Mouse (Mus musculus) megakaryocyte-erythroid progenitor cell, adult 5-6 weeks (primary cell): ENCODE results near the gene Zfp184. TPM values are rescaled to one million over a fixed set of nuclear protein-coding genes. Genes with fewer than 3 reads are reported as not detected.
A peak's percentile ranks its signal among the peaks of the same experiment; 100 is the strongest.

Experiments
- ATAC-seq: replicated peaks from 2 replicates; pipeline ENCODE4 v1.8.0; 2016; ENCODE audit warnings: mild to moderate bottlenecking, inconsistent platforms; ENCODE audit not compliant: severe bottlenecking, poor library complexity, low FRiP score, low TSS enrichment
- total RNA-seq, 2 experiments: library from RNA; stranded (forward) in 1 of 2; stranded (reverse) in 1 of 2; fragments of 200-1000, 215-1000 nt in 1 of 2; fragments of >200 nt in 1 of 2; fragmentation: Nextera tagmentation in 1 of 2; gene quantifications; 2 replicates each; pipeline ENCODE4 v1.2.3; 2014 to 2017

Gene Zfp184
- total RNA-seq, 2 experiments from 2014 or later, result 2.5 to 3.1 TPM

GRCm38 (mm10) chr13:21974726-21975473, 30.0 kb downstream of the Zfp184 start:
- peak; percentile 84 for ATAC-seq

- ATAC-seq, result peak; percentile 25; the same call in 1 of the 2 replicates
These were observed 36.3 kb downstream of the Zfp184 start, which contains the start of gene Pom121l2 for GRCm38 (mm10) chr13:21980981-21981802. Gene Pom121l2 (plus strand): TSS chr13:21981194.

- 0 out of 2 replicates have a peak, but pooled peaks have one; percentile 12 for ATAC-seq
These were observed 36.9 kb downstream of the Zfp184 start for GRCm38 (mm10) chr13:21981803-21982193.

GRCm38 (mm10) chr13:21984486-21984885, 39.6 kb downstream of the Zfp184 start:
- no peak for ATAC-seq

- no peak for ATAC-seq
These were observed 47.7 kb downstream of the Zfp184 start for GRCm38 (mm10) chr13:21992550-21992949.

- 0 out of 2 replicates have a peak, but pooled peaks have one; percentile 21 for ATAC-seq
These were observed 49.3 kb downstream of the Zfp184 start for GRCm38 (mm10) chr13:21993957-21994738.

- no peak for ATAC-seq
These were observed 50.0 kb downstream of the Zfp184 start for GRCm38 (mm10) chr13:21994896-21995295.

- peak; percentile 70 for ATAC-seq
These were observed 50.5 kb downstream of the Zfp184 start for GRCm38 (mm10) chr13:21995331-21995914.

GRCm38 (mm10) chr13:21996101-21996839, 51.4 kb downstream of the Zfp184 start:
- no peak for ATAC-seq

GRCm38 (mm10) chr13:21996840-21997185, 51.9 kb downstream of the Zfp184 start:
- ATAC-seq, result no peak

GRCm38 (mm10) chr13:21997201-21997820, 52.4 kb downstream of the Zfp184 start:
- ATAC-seq, result no peak

- ATAC-seq, result no peak
These were observed 52.9 kb downstream of the Zfp184 start for GRCm38 (mm10) chr13:21997821-21998220.

GRCm38 (mm10) chr13:21998412-21998811, 53.5 kb downstream of the Zfp184 start:
- no peak for ATAC-seq

GRCm38 (mm10) chr13:21999147-21999546, 54.3 kb downstream of the Zfp184 start:
- no peak for ATAC-seq

- no peak for ATAC-seq
These were observed 56.5 kb downstream of the Zfp184 start for GRCm38 (mm10) chr13:22001346-22001745.

- ATAC-seq, result no peak
These were observed 56.9 kb downstream of the Zfp184 start for GRCm38 (mm10) chr13:22001823-22002222.

GRCm38 (mm10) chr13:22005605-22006333, 60.9 kb downstream of the Zfp184 start:
- ATAC-seq, result peak; percentile 58
